Mouse (Mus musculus): ENCODE measurements at regions not wholly inside any gene's neighbourhood (a gene's known extent, or its start where the extent isn't known, plus 50 kb on each side); places are given as distances from the start of the nearest gene placed in this dataset.

DNA sequence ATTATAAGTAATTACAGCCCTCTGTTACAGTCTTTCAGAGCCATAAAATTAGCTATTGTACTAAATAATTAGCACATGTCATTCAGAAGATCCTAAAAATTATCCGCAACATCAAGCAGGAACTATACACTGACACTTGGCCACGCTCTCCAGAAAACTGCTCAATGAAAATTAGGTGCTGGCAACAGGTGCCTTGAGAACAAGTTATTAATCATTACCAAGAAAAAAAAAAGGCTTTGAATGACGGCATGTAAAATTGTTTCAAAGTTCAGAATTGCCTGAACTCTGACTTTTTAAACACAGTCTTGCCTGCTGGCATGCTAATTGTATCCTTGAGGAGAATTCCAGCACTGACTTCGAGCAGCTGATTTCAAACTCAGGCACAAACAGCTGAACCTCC, 316.6 kb downstream of the Vrk1 start:
- TF ChIP-seq CTCF (IDR thresholded peaks at IDR 0.05; ENCODE audit: control insufficient read depth, insufficient read depth, insufficient replicate concordance, low read depth, low read length): no peak
- TF ChIP-seq POLR2A (IDR thresholded peaks at IDR 0.05; ENCODE audit: control insufficient read depth, low read depth, low read length): no peak

Data from testis, adult 2 months (tissue).